Mouse (Mus musculus): Measurements from ENCODE around the gene Lcn11. TPM values are rescaled to one million over a fixed set of nuclear protein-coding genes. Genes with fewer than 3 reads are reported as not detected.
"Not testable (repeated sequence)": the region's sequence is repeated elsewhere in the genome, so short reads cannot be mapped to it uniquely, and the experiment has no call there.

The Lcn11 gene
- total RNA-seq, 1 experiment from 2014 or later, result not detected

DNA sequence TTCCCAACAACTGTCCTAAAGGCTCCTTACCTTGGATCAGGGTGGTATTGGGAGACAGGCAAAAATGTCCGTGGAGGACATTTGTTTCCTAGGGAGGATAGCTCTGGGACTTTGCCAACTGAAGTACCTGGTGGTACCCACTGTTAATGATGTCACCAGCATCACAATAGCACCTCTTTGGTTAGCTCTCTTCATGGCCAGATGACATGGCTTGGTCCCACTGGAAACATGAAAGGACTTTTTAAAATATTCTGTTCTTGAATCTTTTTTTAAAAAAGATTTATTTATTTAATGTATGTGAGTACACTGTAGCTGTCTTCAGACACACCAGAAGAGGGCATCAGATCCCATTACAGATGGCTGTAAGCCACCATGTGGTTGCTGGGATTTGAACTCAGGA, 38.9 kb downstream of the Lcn11 start, which contains the start of gene Glt6d1:
Gene Glt6d1 (minus strand): TSS at position 101 of the 400 bp plus-strand sequence.
- not testable (repeated sequence) for ATAC-seq (ENCODE audit: extremely low read depth, insufficient number of reproducible peaks, low FRiP score, poor library complexity, severe bottlenecking)

GRCm38 (mm10) chr2:25822806-25823205, 46.0 kb downstream of the Lcn11 start, which contains the start of gene Lcn9:
Gene Lcn9 (plus strand): TSS chr2:25823153.
- no peak for ATAC-seq (ENCODE audit: extremely low read depth, insufficient number of reproducible peaks, low FRiP score, poor library complexity, severe bottlenecking)

DNA sequence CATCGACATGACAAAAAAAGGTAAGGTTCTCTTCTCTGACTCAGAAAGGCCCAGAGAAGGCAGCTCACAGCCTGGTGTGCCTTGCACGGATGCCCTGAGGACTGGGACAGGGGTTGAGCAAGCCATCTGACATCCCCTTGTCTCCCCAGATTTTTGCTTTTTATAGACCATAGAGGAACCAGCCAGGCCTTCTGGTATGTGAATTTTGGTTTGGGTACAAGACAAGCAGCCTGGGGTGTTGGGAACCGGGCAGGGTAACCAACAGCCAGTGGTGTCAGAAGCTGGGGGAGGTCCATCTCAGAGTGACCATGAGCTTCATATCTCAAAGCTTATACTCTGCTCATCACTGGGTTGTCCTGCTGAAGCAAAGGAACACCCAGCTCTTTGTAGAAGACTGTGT, 47.9 kb downstream of the Lcn11 start:
- ATAC-seq (ENCODE audit: extremely low read depth, insufficient number of reproducible peaks, low FRiP score, poor library complexity, severe bottlenecking), result no peak

DNA sequence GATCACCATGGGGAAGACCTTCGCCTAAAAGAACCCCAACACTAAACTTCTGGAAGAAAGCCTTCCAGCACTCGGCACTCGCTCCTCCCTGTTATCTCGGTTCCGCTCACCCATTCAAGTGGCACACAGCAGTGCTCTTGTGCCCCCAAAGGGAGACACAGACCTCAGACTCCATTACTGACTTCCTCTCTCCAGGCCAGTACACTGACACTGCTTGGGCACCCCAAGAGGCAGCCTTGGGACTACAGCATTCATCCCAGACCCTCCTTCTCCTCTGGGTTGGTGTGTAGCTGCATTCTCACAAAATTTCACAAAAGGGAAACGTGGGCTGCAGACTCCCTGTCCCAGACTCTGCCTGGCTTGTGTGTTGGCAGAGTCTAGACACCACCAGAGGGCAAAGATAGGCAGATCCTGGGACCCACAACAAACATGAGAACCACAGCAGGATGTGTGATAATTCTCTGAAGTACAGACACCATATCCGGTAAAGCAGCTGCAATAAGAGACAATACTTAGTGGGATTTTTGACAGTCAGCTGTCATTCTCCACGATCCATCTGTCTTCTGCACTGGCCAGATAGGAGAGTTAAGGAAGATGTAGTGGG, 51.6 kb downstream of the Lcn11 start:
- no peak for ATAC-seq (ENCODE audit: extremely low read depth, insufficient number of reproducible peaks, low FRiP score, poor library complexity, severe bottlenecking)

Other genes starting within 250 kb of the Lcn11 start
- 28.1 and 30.4 TPM in 2 replicates for gene Traf2, start 230.1 kb upstream of the Lcn11 start, total RNA-seq (2017)
- 66.3 and 85.4 TPM in 2 replicates for gene Edf1, start 219.2 kb upstream of the Lcn11 start, total RNA-seq (2017)
- gene Mamdc4, start 202.2 kb upstream of the Lcn11 start, total RNA-seq (2017), result 4.5 and 5.4 TPM in 2 replicates
- 0.61 and 1.5 TPM in 2 replicates for gene Phpt1, start 201.8 kb upstream of the Lcn11 start, total RNA-seq (2017)
- gene Ajm1, start 195.3 kb upstream of the Lcn11 start, total RNA-seq (2017), result 0.25 TPM in 1 of 2 replicates, not detected in the other
- 44.4 and 65.6 TPM in 2 replicates for gene Rabl6, start 168.5 kb upstream of the Lcn11 start, total RNA-seq (2017)
- gene Ccdc183, start 159.3 kb upstream of the Lcn11 start, total RNA-seq (2017), result not detected in 2 replicates
- gene Tmem141, start 155.0 kb upstream of the Lcn11 start, total RNA-seq (2017), result 1.2 and 2.0 TPM in 2 replicates
- gene Fcna, start 149.0 kb upstream of the Lcn11 start, total RNA-seq (2017), result not detected in 2 replicates
- gene Lcn8, start 123.9 kb upstream of the Lcn11 start, total RNA-seq (2017), result not detected in 2 replicates
- not detected in 2 replicates for gene Lcn5, start 119.1 kb upstream of the Lcn11 start, total RNA-seq (2017)
- gene Lcn6, start 100.2 kb upstream of the Lcn11 start, total RNA-seq (2017), result not detected in 2 replicates
- gene Lcn10, start 94.3 kb upstream of the Lcn11 start, total RNA-seq (2017), result not detected in 2 replicates
- not detected in 2 replicates for gene Obp2a, start 77.0 kb upstream of the Lcn11 start, total RNA-seq (2017)
- gene Bmyc, start 70.3 kb upstream of the Lcn11 start, total RNA-seq (2017), result 10.3 and 14.4 TPM in 2 replicates
- not detected in 2 replicates for gene Obp2b, start 40.0 kb upstream of the Lcn11 start, total RNA-seq (2017)
- gene Lcn3, start 11.4 kb upstream of the Lcn11 start, total RNA-seq (2017), result not detected in 2 replicates
- not detected in 2 replicates for gene Gm13539, start 5.2 kb downstream of the Lcn11 start, total RNA-seq (2017)
- not detected in 2 replicates for gene Glt6d1, start 38.8 kb downstream of the Lcn11 start, total RNA-seq (2017)
- gene Lcn9, start 46.1 kb downstream of the Lcn11 start, total RNA-seq (2017), result not detected in 2 replicates
- not detected in 2 replicates for gene Sohlh1, start 70.2 kb downstream of the Lcn11 start, total RNA-seq (2017)
- not detected in 2 replicates for gene Kcnt1, start 86.7 kb downstream of the Lcn11 start, total RNA-seq (2017)
- gene Camsap1, start 206.3 kb downstream of the Lcn11 start, total RNA-seq (2017), result 17.0 and 21.6 TPM in 2 replicates
- 32.2 and 33.3 TPM in 2 replicates for gene Ubac1, start 244.7 kb downstream of the Lcn11 start, total RNA-seq (2017)